Mouse (Mus musculus) neural tube, postnatal 0 days (tissue): ENCODE results near the gene Zcchc9. TPM values are rescaled to one million over a fixed set of nuclear protein-coding genes. Genes with fewer than 3 reads are reported as not detected.

Experiments used
- microRNA-seq: library from miRNA; unstranded; fragments of <30 nt; microRNA quantifications from one replicate; pipeline ENCODE4, GENCODE M21; 2016
- polyA plus RNA-seq: library from polyadenylated mRNA; unstranded; fragments of >200 nt; fragmentation: Nextera tagmentation; extraction: Ambion mirVana; gene quantifications from 2 replicates; pipeline ENCODE4 v1.2.1, GENCODE M21; 2015

Gene Zcchc9
- polyA plus RNA-seq: 13.2 and 13.9 TPM in 2 replicates

DNA sequence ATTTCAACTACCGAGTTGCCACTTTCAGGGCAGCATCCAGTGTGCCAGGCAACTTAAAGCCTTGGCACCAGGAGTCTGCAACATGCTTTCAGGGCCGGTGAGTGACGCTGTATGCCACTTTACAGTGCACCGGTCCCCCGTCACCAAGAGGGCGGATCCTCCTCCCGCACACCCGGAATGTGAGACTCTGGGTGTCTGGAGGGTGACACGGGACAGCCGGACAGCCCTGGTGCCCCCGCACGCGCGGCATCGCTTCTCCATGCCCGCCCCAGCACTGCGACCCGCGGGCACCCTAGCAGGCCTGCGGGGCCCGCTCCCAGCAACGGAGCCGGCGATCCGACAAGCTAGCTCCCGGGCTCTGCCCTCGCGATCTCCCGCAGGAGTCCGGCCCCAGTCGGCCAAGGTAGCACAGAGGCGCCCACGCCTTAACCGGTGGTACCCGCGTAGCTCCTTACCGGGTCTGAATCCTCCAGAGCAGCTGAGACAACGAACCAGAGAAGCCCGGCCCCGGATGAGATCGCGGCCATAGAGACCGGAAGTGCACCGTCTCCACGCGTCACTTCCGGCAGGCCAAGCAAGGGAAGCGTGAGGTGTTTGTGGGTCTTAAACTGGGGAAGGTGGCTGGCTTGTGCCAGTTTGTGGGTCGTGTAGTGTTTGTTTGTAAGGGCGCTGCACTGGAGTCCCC, at the start of gene Zcchc9:
Gene Zcchc9 (minus strand): TSS at position 551 of the 685 bp plus-strand sequence.

Small RNA genes lying within 50 kb of the gene (microRNA-seq; reads per million reads assigned to microRNA genes)
- gene Gm27656: not detected

Other genes starting within 250 kb of the Zcchc9 start
- gene Acot12, start 66.2 kb downstream of the Zcchc9 start, polyA plus RNA-seq: 0.45 and 0.68 TPM in 2 replicates
- 0.46 TPM in 1 of 2 replicates, not detected in the other for gene Ckmt2, start 69.2 kb upstream of the Zcchc9 start, polyA plus RNA-seq